Mouse (Mus musculus) retina, postnatal 7 days (tissue): ENCODE measurements around the gene Vpreb2.
"Not testable (repeated sequence)": the region's sequence is repeated elsewhere in the genome, so short reads cannot be mapped to it uniquely, and the experiment has no call there.

ENCODE experiments used
- DNase-seq: peaks from one replicate; pipeline ENCODE4 v3.0.0-alpha.2; 2012; ENCODE audit warnings: low read depth, low spot score

Gene Vpreb2

GRCm38 (mm10) chr16:17980128-17980527, at the start of gene Vpreb2:
Gene Vpreb2 (plus strand): TSS chr16:17980428.
- DNase-seq: no peak

DNA sequence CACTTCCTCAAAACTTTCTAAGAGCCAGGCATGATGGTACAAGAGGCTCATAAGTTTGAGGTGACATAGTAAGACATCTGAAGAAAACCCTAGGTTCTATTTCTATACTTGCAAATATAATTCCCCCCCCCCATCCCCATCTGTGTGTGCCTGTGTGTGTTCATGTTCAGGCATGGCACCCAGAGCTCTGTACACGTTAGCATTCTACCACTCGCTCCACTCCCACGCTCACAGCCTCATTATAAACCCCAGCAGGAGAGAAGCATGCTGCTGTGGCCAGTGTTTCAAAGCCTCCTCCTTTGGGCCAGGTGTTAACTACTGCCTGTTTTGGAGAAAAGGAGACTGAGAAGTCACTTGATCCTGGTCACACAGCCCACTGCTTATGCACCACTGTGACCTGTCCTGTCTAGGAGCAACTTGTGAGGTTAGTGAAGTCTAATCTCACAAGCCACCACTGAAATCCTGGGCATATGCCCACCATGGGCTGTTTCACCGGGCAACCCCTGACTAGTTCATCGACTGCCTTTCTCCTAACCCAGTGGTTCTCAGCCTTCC, 48.2 kb upstream of the Vpreb2 start:
- no peak for DNase-seq

GRCm38 (mm10) chr16:17933594-17934444, 46.4 kb upstream of the Vpreb2 start:
- DNase-seq: no peak

- DNase-seq: no peak
Measured at GRCm38 (mm10) chr16:17934445-17934910, 45.8 kb upstream of the Vpreb2 start.

DNA sequence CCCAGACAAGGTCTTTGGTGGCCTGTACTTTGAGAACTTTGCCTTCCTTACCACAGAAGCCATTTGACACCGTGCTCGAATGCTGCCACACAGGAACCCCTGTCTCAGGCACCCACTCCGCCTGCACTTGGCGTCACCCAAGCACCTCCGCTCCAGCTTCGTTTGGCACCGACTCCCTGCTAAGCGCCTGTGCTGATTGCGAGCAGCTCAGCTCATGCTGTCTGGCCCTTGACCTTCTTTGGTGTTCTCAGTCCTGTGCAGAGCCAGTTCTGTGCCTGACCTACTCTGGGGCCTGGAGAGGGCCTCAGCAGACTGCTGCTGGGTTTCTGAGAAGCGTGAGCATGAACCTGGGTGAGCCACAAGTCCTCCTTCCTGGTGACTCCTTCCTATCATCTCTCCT, 43.5 kb upstream of the Vpreb2 start:
- no peak for DNase-seq

DNA sequence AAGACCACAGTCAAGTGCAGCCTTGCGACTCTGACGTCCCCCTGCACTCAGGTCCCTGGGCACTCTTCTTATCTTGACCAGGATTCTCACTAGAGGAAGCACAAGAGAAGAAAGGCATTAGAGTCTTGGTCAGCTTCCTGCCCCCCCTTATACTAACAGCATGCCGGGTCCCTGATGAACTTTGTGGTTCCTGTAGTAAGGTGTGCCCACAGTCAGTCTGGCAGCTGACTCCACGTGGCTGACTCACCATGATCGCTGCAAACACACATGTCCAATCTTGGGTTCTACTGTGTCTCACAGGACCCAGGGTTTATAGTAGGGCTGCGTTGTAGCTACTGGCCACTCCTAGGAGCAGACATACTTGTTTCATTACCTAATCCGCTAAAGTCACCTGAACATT, 42.0 kb upstream of the Vpreb2 start:
- DNase-seq: no peak

- no peak for DNase-seq
Measured at GRCm38 (mm10) chr16:17938821-17939220, 41.4 kb upstream of the Vpreb2 start.

- no peak for DNase-seq
Measured at GRCm38 (mm10) chr16:17939255-17939751, 40.9 kb upstream of the Vpreb2 start.

- no peak for DNase-seq
Measured at GRCm38 (mm10) chr16:17943466-17943865, 36.8 kb upstream of the Vpreb2 start.

DNA sequence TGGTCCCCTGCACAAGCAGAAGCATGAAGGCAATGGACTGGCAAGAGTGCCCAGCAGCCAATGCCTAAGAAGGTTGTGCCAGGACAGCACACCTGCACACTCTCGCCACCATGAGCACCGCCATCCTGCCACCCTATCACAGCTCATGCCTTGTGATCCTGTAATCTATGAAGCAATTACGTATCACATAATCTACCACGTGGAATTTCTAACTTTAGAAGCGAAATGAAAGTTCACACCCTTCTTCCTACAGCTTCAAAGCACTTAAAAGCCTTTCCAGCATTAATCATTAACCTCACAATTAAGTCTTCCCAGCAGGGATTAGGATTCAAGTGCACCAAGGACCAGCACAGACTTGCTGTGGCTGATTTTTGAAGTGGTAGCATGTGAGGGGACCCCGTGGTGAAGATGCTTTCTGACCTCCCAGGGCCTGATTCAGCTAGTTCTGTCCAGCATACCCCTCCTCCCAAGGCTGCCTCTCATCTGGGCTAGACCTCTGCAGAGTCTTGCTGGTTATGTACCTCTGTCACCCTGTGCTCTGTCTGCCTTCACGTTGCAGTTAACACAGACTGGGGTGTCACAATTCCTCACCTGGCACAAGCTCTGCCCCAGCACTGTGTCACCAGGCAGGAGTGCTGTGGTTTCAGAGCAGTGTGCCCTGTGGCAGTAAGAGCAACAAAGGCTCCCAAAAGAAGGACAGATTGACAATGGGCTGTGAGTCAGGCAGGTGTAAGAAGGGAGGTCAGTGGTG, 35.0 kb upstream of the Vpreb2 start:
- no peak for DNase-seq

DNA sequence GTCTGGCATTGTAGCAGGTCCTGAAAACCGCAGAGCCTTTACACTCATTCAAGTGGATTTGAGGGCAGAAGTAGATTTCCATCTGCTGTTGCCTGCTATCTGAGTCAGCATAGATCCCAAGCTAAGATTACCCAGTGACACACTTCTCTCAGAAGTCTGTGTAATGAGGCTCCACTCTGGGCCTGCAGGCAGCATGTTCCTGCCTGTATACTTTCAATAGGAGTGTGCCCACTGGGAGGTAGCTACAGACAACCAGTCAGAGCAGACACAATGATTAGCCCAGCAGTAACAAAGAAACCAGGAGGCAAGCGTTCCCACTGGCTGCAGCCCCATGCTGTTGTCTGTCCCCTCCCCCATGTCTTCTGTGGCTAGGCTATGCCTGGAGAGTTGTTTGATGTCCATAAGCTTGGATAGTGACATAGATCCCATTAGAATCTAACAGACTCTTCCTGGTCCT, 30.8 kb upstream of the Vpreb2 start:
- DNase-seq: no peak

DNA sequence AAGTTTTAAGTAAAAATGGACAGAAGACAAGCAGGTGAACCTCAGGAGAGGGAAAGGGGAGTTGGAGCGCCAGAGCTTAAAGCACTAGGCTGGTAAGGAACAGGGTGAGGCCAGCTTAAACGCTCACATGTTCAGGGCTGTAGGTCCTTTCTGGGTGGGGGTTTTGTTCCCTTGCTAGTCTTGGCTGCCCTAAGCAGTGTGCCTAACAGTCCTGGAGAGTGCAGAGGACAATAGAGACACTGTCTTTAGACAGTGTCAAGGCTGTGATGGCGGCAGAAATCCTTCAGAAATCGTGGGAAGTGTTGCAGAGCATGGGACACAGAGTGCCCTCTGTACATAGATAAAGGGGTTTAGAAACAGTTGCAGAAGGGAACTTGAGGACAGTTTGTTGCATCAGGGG, 30.2 kb upstream of the Vpreb2 start:
- DNase-seq: no peak

DNA sequence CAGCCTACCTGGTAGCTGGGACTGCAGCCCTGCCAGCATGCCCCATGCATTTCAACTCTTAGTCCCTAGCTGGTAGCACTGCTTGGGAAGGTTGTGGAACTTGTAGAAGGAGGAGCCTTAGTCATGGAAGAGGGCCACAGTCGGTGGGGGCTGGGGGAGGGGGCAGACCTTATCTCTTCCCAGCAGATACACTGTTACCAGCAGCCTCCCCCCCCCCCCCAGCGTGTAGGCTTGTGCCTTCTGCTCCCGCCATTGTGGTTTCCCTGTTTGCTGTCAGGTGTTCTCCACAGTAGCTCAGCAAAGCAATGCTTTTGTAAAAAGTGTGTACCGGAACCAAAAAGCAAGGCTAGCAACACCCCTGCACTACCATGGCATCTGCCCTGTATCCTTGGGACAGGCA, 28.6 kb upstream of the Vpreb2 start:
- DNase-seq: no peak

DNA sequence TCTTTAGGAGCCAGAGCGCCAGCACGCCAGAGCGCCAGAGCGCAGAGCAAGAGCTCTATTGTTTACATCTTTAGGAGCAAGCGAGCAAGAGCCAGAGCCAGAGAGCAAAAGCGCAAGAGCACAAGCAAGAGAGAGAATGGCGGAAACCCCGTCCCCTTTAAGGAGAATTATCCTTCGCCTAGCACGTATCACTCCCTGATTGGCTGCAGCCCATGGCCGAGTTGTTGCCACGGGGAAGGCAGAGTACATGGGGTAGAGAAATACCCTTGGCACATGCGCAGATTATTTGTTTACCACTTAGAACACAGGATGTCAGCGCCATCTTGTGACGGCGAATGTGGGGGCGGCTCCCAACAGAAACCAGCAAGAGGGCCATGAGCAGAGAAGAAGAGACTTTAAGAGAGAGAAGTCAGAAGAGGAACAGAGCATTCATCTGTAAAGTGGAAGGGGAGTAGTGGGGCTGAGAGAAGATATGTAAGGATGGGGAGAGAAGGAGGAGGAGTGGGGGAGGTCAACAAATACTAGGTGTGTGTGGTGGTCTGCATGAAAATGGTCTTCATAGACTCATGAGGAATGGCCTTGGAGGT, 24.1 kb upstream of the Vpreb2 start:
- DNase-seq: not testable (repeated sequence)

DNA sequence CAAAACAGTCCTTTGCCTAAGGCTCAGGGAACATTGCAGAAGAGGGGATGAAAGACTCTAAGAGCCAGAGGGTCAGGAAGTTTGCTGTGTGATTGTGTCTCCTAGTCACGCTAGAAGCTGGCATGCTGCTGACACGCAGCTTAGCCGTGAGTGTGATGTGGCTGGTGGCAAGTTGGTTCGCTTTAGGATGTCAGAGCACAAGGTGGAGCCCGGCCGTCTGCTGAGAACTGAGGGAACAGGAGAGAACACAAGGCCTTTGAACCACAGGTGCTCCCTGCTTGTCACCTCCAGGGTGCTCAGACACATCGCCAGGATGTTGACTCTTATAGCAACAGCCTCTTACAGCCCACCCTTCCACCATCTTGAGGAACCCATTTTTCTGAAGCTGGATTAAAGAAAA, 18.1 kb upstream of the Vpreb2 start:
- DNase-seq: no peak

DNA sequence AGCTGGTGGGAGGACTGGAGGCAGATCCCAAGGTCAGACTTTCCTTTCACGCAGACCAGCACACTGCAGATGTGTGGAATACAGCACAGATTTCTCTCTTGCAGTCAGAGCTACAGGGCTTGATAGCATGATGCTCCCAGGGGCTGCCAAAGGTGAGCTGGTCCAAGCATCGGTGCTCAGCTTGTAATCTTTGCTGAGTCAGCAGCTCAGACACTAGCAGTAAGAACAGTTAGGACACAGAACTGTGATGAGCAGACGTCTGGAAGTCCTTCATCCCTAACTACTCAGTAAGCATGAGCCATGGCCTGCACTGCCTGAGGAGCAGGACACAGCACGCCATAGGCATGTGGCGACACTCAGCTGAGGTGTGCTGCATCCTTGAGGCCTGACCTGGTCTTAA, 8.4 kb upstream of the Vpreb2 start:
- DNase-seq: no peak

DNA sequence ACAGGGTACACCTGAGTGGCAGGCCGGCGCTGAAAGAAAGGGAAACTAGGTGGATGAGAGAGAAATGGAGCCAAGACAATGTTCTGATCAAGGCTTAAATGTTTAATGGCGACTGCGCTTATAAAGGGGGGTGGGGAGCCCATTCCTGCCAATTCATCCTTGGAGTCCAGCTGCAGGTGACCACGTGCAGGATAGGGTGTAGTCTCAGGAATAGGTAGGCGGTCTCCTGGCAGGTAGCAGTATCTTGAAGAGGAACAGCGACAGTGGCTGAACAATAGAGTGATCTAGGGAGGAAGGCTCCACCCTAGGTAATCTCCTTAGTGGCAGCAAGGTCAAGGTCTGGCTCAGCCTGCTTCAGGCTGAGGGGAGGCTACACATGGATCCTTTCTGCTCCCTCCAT, 2.4 kb upstream of the Vpreb2 start:
- DNase-seq: not testable (repeated sequence)

DNA sequence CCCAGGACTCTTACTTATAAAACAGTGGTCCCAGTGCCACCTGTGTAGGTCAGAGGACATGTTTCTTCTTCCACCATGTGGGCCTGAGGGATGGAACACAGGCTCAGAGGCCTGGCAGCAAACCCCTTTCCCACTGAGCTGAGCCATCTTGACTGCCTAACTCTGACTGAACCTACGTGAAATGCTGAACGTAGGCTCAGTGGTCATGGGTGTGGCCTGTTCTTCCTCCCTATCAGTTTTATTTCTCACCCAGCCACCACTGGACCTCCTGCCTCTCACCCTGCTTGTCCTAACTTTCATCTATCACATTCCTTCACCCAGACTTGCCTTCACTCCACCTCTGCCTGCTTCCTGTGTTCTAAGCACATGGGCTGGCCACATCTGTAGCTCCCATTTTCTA, 3.0 kb downstream of the Vpreb2 start:
- no peak for DNase-seq

- DNase-seq: no peak
Measured at GRCm38 (mm10) chr16:17984231-17984630, 4.0 kb downstream of the Vpreb2 start.

GRCm38 (mm10) chr16:17985078-17985477, 4.8 kb downstream of the Vpreb2 start:
- no peak for DNase-seq

DNA sequence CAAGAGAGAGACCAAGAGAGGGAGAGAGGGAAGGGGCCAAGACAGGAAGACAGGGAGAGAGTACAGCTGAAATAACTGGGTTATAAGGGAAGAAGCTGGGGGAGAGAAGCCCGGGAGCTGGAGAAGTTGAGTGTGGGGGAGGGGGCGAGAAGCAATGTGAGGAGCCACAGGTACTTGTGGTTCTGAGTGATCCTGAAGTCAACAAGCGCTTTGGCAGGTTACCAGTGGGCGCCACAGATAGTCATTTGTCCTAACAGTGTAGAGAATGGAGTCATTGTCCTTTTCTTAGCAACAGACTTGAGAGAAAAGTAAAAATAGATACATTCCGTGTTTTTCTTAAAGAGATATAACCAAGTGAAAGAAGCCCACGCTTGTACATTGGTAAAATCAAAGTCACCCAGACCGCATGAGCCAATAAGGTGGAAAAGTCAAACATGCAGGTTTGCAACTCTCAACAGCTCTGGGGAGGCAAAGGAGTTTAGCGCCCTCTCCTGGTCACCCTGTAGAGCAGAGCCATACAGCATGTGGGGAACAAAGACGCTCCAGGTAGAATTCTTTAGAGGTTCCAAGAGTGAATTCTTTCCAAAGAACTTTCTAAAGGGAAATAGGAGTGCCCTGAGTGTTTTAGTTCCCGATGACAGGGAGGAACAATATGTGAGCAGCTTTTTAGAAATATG, 6.4 kb downstream of the Vpreb2 start:
- DNase-seq: peak; percentile 35
